Mouse (Mus musculus) liver, adult 2 months (tissue): Measurements from ENCODE around the gene Fam120a.

ENCODE experiments used
- CTCF ChIP-seq: fragments of 200-500 bp; IDR thresholded peaks from 2 replicates; pipeline ENCODE4 v1.5.1; 2011; ENCODE audit warnings: low read depth, low read length, control low read depth
- POLR2A ChIP-seq: fragments of 200-500 bp; IDR thresholded peaks from 2 replicates; pipeline ENCODE4 v1.6.1; 2011; ENCODE audit warnings: low read length, control low read depth; ENCODE audit not compliant: insufficient read depth; ENCODE audit errors: extremely low read depth

GRCm38 (mm10) chr13:48990138-48990537, 22.3 kb upstream of the Fam120a start:
- TF ChIP-seq POLR2A (no peak), CTCF (no peak)
